Mouse (Mus musculus) megakaryocyte-erythroid progenitor cell, adult 5-6 weeks (primary cell): Measurements from ENCODE around the gene Ebf4. TPM values are rescaled to one million over a fixed set of nuclear protein-coding genes. Genes with fewer than 3 reads are reported as not detected.
"Not testable (repeated sequence)": the region's sequence is repeated elsewhere in the genome, so short reads cannot be mapped to it uniquely, and the experiment has no call there.

ENCODE experiments used
- ATAC-seq: replicated peaks from 2 replicates; pipeline ENCODE4 v1.8.0; 2016; ENCODE audit warnings: mild to moderate bottlenecking, inconsistent platforms; ENCODE audit not compliant: severe bottlenecking, poor library complexity, low FRiP score, low TSS enrichment
- total RNA-seq, 2 experiments: library from RNA; stranded (forward) in 1 of 2; stranded (reverse) in 1 of 2; fragments of 200-1000, 215-1000 nt in 1 of 2; fragments of >200 nt in 1 of 2; fragmentation: Nextera tagmentation in 1 of 2; gene quantifications; 2 replicates each; pipeline ENCODE4 v1.2.3; 2014 to 2017

The Ebf4 gene
- total RNA-seq, 2 experiments from 2014 or later, result not detected

GRCm38 (mm10) chr2:130365211-130366094 lies 70.5 kb downstream of the Ebf4 start:
- ATAC-seq, result 0 out of 2 replicates have a peak, but pooled peaks have one; percentile 11

GRCm38 (mm10) chr2:130367386-130367785 lies 72.4 kb downstream of the Ebf4 start:
- ATAC-seq, result no peak

DNA sequence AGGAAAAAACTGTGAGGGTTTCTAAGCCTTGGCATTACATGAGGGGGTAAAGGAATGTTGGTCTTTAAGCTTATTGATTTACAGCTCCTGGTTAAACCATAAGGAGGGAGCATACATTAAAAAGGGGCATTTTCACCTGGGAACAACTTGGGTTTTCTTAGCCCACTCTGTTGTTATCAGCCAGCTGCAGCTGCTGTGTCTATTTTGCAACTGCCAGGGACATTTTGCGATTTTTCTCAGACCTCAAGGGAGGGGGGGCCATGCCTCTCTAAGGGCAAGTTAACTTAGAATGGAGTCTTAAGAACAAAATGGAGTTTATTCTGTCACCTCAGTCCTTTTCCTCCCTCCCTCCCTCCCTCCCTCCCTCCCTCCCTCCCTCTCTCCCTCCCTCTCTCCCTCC lies 78.1 kb downstream of the Ebf4 start:
- not testable (repeated sequence) for ATAC-seq

GRCm38 (mm10) chr2:130374951-130375350 lies 80.0 kb downstream of the Ebf4 start:
- 0 out of 2 replicates have a peak, but pooled peaks have one; percentile 18 for ATAC-seq

- ATAC-seq, result no peak
These were observed 88.2 kb downstream of the Ebf4 start for GRCm38 (mm10) chr2:130383205-130383604.

DNA sequence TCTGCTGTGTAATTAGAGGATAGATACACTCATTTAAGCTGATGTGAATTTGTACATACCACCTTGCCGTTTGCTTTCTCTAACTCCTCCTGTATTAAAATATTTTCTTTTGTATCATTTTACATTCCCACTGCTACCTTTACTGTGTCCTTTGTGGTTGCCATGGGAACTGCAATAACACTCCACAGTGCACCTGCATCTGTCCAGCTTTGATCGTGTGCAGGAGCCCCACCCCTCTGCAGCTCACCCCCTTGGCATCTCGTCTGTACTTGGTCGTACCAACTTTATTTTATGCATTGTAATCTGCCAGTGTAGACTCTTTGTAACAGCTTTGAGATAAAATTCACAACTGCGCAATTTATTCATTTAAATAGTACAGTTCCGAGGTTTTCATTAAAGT lies 88.9 kb downstream of the Ebf4 start:
- ATAC-seq, result no peak

GRCm38 (mm10) chr2:130386212-130386611 lies 91.2 kb downstream of the Ebf4 start:
- ATAC-seq, result no peak

- ATAC-seq, result peak; percentile 78
These were observed 93.8 kb downstream of the Ebf4 start for GRCm38 (mm10) chr2:130388796-130389195.

GRCm38 (mm10) chr2:130390993-130391625 lies 96.1 kb downstream of the Ebf4 start:
- ATAC-seq, result no peak

- ATAC-seq, result no peak
These were observed 97.9 kb downstream of the Ebf4 start for GRCm38 (mm10) chr2:130392836-130393235.

GRCm38 (mm10) chr2:130395696-130396095 lies 100.7 kb downstream of the Ebf4 start:
- ATAC-seq, result no peak

- 0 out of 2 replicates have a peak, but pooled peaks have one; percentile 31 for ATAC-seq
These were observed 102.4 kb downstream of the Ebf4 start, which contains the start of gene Cpxm1 for GRCm38 (mm10) chr2:130397186-130397985. Cpxm1 (minus strand) TSS chr2:130397574.

- ATAC-seq, result peak; percentile 50
These were observed 103.1 kb downstream of the Ebf4 start for GRCm38 (mm10) chr2:130398091-130398490.

DNA sequence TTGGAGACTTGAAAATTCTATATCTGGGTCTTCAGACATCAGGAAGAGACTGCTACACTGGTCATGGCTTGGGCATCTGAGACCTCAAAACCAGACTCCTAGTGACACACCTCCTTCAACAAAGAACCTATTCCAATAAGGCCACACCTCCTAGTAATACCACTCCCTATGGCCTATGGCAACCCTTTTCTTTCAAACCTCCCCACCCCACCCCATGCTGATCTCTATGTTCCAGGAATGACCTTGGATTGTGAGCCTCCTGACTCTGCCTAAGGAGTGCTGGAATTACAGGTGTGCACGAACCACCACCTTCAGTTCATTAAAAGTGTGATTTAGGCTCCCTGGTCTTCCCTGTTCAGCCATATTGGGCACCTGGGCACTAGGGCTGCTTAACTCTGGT lies 105.1 kb downstream of the Ebf4 start:
- no peak for ATAC-seq

DNA sequence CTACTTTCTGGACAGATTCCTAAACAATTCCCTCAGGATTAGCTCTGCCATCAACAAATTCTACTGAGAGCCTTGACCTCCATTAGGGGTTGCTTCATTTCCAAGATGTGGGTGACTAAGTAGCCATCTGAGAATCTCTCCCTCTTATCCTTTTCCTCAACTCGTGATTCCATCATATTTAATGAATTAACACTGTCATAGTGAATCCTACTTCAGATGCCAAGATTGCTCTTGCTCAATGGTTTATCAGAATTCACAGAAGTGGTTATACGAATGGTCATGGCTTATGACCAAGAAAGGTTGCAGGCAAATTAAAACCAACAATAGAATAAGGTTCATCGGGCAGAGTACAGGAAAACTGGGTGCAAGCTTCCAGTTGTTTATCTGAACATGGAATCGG lies 106.9 kb downstream of the Ebf4 start:
- no peak for ATAC-seq

DNA sequence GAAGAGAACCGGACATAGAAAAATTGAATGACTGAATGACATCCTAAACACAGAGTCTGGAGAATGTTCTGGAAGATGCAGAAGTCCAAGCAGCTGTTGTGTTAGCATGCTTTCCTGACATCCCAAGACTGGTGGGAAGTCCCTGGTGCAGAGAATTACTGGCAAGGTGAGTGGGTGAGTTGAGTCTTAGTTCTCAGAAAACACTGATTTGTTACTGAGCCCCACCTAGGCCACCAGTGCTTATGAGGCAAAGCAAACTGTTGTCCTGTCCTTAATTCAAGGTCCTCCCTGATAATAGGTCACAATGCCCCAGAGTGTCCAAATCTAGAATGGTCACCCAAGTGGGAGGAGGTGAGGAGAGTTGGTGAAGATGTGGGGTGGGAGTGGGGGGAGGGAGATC lies 110.0 kb downstream of the Ebf4 start, which contains the start of the genes Gm28372 and 1700020A23Rik:
Gene Gm28372 (plus strand): TSS at position 301 of the 400 bp plus-strand sequence.
Gene 1700020A23Rik (plus strand): TSS at position 321 of the 400 bp plus-strand sequence.
- ATAC-seq, result no peak

DNA sequence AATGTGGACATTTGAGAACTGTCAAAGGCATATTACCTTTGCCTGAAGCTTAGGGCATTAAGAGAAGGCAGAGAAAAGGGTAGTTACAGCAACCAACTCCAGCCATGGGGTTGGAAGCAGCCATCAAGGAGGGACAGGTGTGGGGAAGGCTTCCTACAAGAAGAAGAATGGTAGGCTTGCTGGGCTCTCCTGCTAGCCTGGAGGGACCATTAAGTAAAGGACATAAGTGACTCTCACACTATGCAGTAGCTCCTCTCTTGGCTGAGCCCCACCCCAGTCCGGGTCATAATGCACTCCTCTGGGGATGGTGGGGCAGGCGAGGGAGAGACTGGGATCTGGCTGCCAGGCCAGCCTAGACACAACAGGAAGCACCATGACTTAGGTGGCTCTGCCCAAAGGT lies 111.2 kb downstream of the Ebf4 start, which contains the start of gene Tmem239:
Gene Tmem239 (plus strand): TSS at position 301 of the 400 bp plus-strand sequence.
- ATAC-seq, result no peak

GRCm38 (mm10) chr2:130408194-130408593 lies 113.2 kb downstream of the Ebf4 start:
- no peak for ATAC-seq
